Mouse (Mus musculus): ENCODE results near the gene Aldh9a1. TPM values are rescaled to one million over a fixed set of nuclear protein-coding genes. Genes with fewer than 3 reads are reported as not detected.
A peak's percentile ranks its signal among the peaks of the same experiment; 100 is the strongest.
"Not testable (repeated sequence)": the region's sequence is repeated elsewhere in the genome, so short reads cannot be mapped to it uniquely, and the experiment has no call there.

Gene Aldh9a1
- polyA plus RNA-seq, 1 experiment, result 2.6 TPM

GRCm38 (mm10) chr1:167321691-167322090, 28.1 kb upstream of the Aldh9a1 start:
- Histone ChIP-seq H3K4me1 (ENCODE audit: control insufficient read depth) (no peaks in the 10 kb centered on the region), H3K27me3 (ENCODE audit: control insufficient read depth) (no peaks in the 10 kb centered on the region), H3K36me3 (ENCODE audit: control insufficient read depth) (peaks cover 89% of the 10 kb centered on the region), H3K9me3 (ENCODE audit: control insufficient read depth, low read length) (no peaks in the 10 kb centered on the region), H3K4me3 (replicated peaks) (no peak overlapping the region)
- TF ChIP-seq TAL1 (IDR thresholded peaks at IDR 0.05; ENCODE audit: low read length) (no peak), GATA1 (IDR thresholded peaks at IDR 0.05; ENCODE audit: low read length) (no peak)

DNA sequence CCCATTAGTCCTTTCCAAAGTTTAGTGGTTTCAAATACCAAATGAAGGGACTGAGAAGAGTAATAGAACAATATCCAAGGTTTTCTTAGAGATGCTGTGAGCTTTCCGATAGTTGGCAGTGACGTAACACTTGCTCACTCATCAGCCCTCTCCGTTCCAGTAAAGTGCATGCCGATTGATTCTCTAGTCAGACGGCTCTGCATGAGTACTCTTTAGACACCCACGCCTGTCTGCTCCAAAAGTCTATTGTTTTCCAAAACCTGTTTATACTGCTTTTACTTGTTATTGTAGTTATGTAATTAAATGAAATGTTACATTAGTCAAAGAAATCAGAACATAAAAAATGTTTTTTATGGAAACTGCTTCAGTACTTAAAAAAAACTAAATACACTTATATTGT, 21.0 kb upstream of the Aldh9a1 start:
- H3K9me3 ChIP-seq (ENCODE audit: control insufficient read depth, low read length), result no peaks in the 10 kb centered on the region
- no peaks in the 10 kb centered on the region for H3K4me1 ChIP-seq (ENCODE audit: control insufficient read depth)
- H3K36me3 ChIP-seq (ENCODE audit: control insufficient read depth), result peaks cover 84% of the 10 kb centered on the region
- no peaks in the 10 kb centered on the region for H3K27me3 ChIP-seq (ENCODE audit: control insufficient read depth)
- no peak overlapping the region for H3K4me3 ChIP-seq (replicated peaks)
- TF ChIP-seq TAL1 (IDR thresholded peaks at IDR 0.05; ENCODE audit: low read length), result no peak
- TF ChIP-seq GATA1 (IDR thresholded peaks at IDR 0.05; ENCODE audit: low read length), result no peak

DNA sequence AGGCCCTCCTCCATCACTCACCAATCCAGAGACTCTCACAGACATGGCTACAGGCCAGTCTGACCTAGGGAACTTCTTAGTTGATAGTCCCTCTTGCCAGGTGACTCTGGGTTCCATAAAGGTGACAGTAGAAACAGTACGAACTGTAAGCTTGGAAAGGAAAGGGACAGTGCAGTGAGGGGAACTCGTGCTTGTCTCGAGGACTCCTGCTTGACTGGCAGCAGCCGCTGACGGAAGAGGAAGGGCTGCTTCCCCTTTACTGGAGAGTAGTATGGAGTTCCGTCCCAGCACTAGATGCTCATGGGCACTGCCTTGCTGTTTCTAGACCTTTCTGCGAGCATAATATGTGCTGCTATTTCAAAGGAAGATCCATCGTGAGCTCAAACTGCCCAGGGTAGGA, 18.7 kb upstream of the Aldh9a1 start:
- no peak overlapping the region for H3K4me3 ChIP-seq (replicated peaks)
- H3K4me1 ChIP-seq (ENCODE audit: control insufficient read depth), result no peaks in the 10 kb centered on the region
- peaks cover 75% of the 10 kb centered on the region for H3K36me3 ChIP-seq (ENCODE audit: control insufficient read depth)
- no peaks in the 10 kb centered on the region for H3K27me3 ChIP-seq (ENCODE audit: control insufficient read depth)
- no peak for TF ChIP-seq TAL1 (IDR thresholded peaks at IDR 0.05; ENCODE audit: low read length)
- TF ChIP-seq GATA1 (IDR thresholded peaks at IDR 0.05; ENCODE audit: low read length), result no peak
- H3K9me3 ChIP-seq (ENCODE audit: control insufficient read depth, low read length), result no peaks in the 10 kb centered on the region

DNA sequence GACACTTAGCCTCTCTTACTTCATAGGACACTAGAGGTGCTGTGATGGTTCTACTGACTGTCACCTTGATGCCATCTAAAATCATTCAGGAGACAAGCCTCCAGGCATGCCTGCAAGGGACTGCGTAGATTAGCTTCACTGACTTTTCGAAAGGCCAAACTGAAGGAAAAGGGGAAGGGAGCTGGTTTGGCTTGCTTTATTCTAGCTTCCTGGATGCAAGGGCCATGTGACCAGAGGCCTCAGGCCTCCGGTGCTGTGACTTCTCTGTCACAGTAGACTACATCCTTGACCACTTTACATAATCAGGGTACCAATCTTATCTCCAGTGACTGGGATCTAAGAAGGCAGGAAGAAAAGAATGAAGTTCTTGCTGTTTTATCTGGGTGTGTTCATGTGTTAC, 13.4 kb upstream of the Aldh9a1 start:
- peaks cover 33% of the 10 kb centered on the region for H3K36me3 ChIP-seq (ENCODE audit: control insufficient read depth)
- no peaks in the 10 kb centered on the region for H3K9me3 ChIP-seq (ENCODE audit: control insufficient read depth, low read length)
- H3K27me3 ChIP-seq (ENCODE audit: control insufficient read depth), result 0 out of 2 replicates have a peak, but pooled peaks cover 2% of the 10 kb centered on the region
- peaks cover 25% of the 10 kb centered on the region for H3K4me1 ChIP-seq (ENCODE audit: control insufficient read depth)
- H3K4me3 ChIP-seq (replicated peaks), result no peak overlapping the region
- no peak for TF ChIP-seq GATA1 (IDR thresholded peaks at IDR 0.05; ENCODE audit: low read length)
- TF ChIP-seq TAL1 (IDR thresholded peaks at IDR 0.05; ENCODE audit: low read length), result no peak

DNA sequence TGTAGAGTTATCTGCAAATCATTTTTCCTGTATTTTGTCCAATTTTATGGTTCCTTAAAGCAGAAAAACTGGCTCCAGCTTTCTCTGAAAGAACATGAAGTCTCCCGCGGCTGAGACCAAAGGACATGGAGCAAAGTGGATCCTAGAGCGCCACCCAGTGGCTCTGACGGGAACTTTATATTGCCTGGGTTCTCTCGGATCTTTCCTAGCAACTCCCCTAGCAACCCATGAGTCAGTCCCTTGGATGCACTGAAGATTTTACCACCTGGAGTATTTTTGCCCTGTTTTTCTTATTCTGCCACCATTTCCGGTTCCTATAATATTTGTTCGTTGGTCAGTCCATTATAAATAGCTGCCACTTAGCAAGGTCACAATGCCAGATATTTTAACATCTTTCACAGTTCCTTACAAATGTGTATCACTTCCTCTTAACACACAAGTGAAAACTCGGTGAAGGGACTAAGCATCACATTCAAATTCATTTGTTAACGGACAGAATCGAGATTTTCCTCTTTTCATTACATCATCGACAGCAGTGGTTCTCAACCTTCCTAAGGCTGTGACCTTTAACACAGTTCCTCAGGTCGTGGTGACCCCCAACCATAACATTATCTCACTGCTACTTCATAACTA, 12.2 kb upstream of the Aldh9a1 start:
- H3K36me3 ChIP-seq (ENCODE audit: control insufficient read depth), result peaks cover 21% of the 10 kb centered on the region
- H3K27me3 ChIP-seq (ENCODE audit: control insufficient read depth), result 0 out of 2 replicates have a peak, but pooled peaks cover 2% of the 10 kb centered on the region
- peaks cover 26% of the 10 kb centered on the region for H3K4me1 ChIP-seq (ENCODE audit: control insufficient read depth)
- no peaks in the 10 kb centered on the region for H3K9me3 ChIP-seq (ENCODE audit: control insufficient read depth, low read length)
- no peak for TF ChIP-seq GATA1 (IDR thresholded peaks at IDR 0.05; ENCODE audit: low read length)
- TF ChIP-seq TAL1 (IDR thresholded peaks at IDR 0.05; ENCODE audit: low read length), result no peak
- H3K4me3 ChIP-seq (replicated peaks), result no peak overlapping the region

- Histone ChIP-seq H3K36me3 (ENCODE audit: control insufficient read depth) (peaks cover 12% of the 10 kb centered on the region), H3K27me3 (ENCODE audit: control insufficient read depth) (peaks cover 2% of the 10 kb centered on the region; the same call in 1 of the 2 replicates), H3K4me1 (ENCODE audit: control insufficient read depth) (peaks cover 29% of the 10 kb centered on the region), H3K9me3 (ENCODE audit: control insufficient read depth, low read length) (no peaks in the 10 kb centered on the region), H3K4me3 (replicated peaks) (no peak overlapping the region)
- TF ChIP-seq TAL1 (IDR thresholded peaks at IDR 0.05; ENCODE audit: low read length), result no peak
Measured at GRCm38 (mm10) chr1:167339177-167339781, 10.5 kb upstream of the Aldh9a1 start.

GRCm38 (mm10) chr1:167340111-167340787, 9.5 kb upstream of the Aldh9a1 start:
- Histone ChIP-seq H3K27me3 (ENCODE audit: control insufficient read depth) (peaks cover 2% of the 10 kb centered on the region; the same call in 1 of the 2 replicates), H3K4me3 (replicated peaks) (peak overlapping the region; percentile 64), H3K9me3 (ENCODE audit: control insufficient read depth, low read length) (no peaks in the 10 kb centered on the region), H3K4me1 (ENCODE audit: control insufficient read depth) (peaks cover 29% of the 10 kb centered on the region), H3K36me3 (ENCODE audit: control insufficient read depth) (peaks cover 8% of the 10 kb centered on the region)
- no peak for TF ChIP-seq GATA1 (IDR thresholded peaks at IDR 0.05; ENCODE audit: low read length)

GRCm38 (mm10) chr1:167340910-167341528, 8.8 kb upstream of the Aldh9a1 start:
- Histone ChIP-seq H3K9me3 (ENCODE audit: control insufficient read depth, low read length) (no peaks in the 10 kb centered on the region), H3K4me3 (replicated peaks) (no peak overlapping the region), H3K36me3 (ENCODE audit: control insufficient read depth) (peaks cover 6% of the 10 kb centered on the region), H3K4me1 (ENCODE audit: control insufficient read depth) (peaks cover 29% of the 10 kb centered on the region), H3K27me3 (ENCODE audit: control insufficient read depth) (peaks cover 2% of the 10 kb centered on the region; the same call in 1 of the 2 replicates)
- no peak for TF ChIP-seq GATA1 (IDR thresholded peaks at IDR 0.05; ENCODE audit: low read length)
- TF ChIP-seq TAL1 (IDR thresholded peaks at IDR 0.05; ENCODE audit: low read length), result no peak

DNA sequence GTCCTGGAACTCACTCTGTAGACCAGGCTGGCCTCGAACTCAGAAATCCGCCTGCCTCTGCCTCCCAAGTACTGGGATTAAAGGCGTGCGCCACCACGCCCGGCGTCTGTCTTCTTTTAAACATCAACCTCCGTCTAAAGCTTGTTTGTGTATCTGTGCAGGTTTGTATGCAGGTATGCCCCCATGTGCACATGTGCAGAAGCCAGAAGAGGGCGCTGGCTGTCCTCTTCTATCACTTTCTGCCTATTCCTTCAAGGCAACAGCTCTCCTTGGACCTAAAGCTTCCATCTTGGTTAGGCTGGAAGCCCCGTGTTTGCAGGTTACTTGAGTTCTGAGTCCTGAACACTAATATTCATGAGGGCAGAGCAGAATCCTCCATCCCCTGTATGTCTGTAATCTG, 7.0 kb upstream of the Aldh9a1 start:
- no peak overlapping the region for H3K4me3 ChIP-seq (replicated peaks)
- peaks cover 29% of the 10 kb centered on the region for H3K4me1 ChIP-seq (ENCODE audit: control insufficient read depth)
- TF ChIP-seq TAL1 (IDR thresholded peaks at IDR 0.05; ENCODE audit: low read length) (no peak), GATA1 (IDR thresholded peaks at IDR 0.05; ENCODE audit: low read length) (no peak)
- H3K27me3 ChIP-seq (ENCODE audit: control insufficient read depth), result peaks cover 2% of the 10 kb centered on the region; the same call in 1 of the 2 replicates
- no peaks in the 10 kb centered on the region for H3K9me3 ChIP-seq (ENCODE audit: control insufficient read depth, low read length)
- peaks cover 5% of the 10 kb centered on the region for H3K36me3 ChIP-seq (ENCODE audit: control insufficient read depth)

GRCm38 (mm10) chr1:167345994-167346520, 3.7 kb upstream of the Aldh9a1 start:
- H3K9me3 ChIP-seq (ENCODE audit: control insufficient read depth, low read length); H3K27me3 ChIP-seq (ENCODE audit: control insufficient read depth); H3K36me3 ChIP-seq (ENCODE audit: control insufficient read depth); H3K4me3 ChIP-seq (replicated peaks): not testable (repeated sequence)
- peaks cover 38% of the 10 kb centered on the region for H3K4me1 ChIP-seq (ENCODE audit: control insufficient read depth)

DNA sequence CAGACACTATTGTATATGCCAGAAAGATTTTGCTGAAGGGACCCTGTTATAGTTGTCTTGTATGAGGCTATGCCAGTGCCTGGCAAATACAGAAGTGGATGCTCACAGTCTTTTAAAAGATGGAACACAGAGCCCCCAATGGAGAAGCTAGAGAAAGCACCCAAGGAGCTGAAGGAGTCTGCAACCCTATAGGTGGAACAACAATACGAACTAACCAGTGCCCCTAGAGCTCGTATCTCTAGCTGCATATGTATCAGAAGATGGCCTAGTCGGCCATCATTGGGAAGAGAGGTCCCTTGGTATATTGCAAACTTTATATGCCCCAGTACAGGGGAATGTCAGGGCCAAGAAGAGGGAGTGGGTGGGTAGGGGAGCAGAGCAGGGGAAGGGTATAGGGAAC, 585 bp upstream of the Aldh9a1 start:
- not testable (repeated sequence) for H3K27me3 ChIP-seq (ENCODE audit: control insufficient read depth); H3K9me3 ChIP-seq (ENCODE audit: control insufficient read depth, low read length); H3K4me3 ChIP-seq (replicated peaks)
- peaks cover 31% of the 10 kb centered on the region for H3K36me3 ChIP-seq (ENCODE audit: control insufficient read depth)
- peaks cover 42% of the 10 kb centered on the region for H3K4me1 ChIP-seq (ENCODE audit: control insufficient read depth)
